Mouse (Mus musculus) MEL (cell line): ENCODE measurements around the gene Celf2. TPM values are rescaled to one million over a fixed set of nuclear protein-coding genes. Genes with fewer than 3 reads are reported as not detected.

Experiments
- DNase-seq: peaks from one replicate; pipeline ENCODE4 v3.0.0; 2011; ENCODE audit warnings: low read depth, low spot score
- H3K27ac ChIP-seq: 2 replicates; pipeline ENCODE4 v1.5.1; 2012; ENCODE audit warnings: low read depth, mild to moderate bottlenecking, control low read depth, low read length, moderate library complexity; ENCODE audit not compliant: control insufficient read depth
- H3K27me3 ChIP-seq, 2 experiments: fragments of 150-350 bp in 1 of 2; sonication (generic) in 1 of 2; 2 replicates each; pipeline ENCODE4 v1.6.1; 2012; ENCODE audit warnings: low read length in 2 of 2, mild to moderate bottlenecking in 2 of 2, improper control_type of control experiment in 1 of 2, moderate library complexity in 1 of 2; ENCODE audit not compliant: insufficient read depth in 2 of 2, control insufficient read depth in 1 of 2
- H3K36me3 ChIP-seq, 2 experiments: 2 replicates each; pipeline ENCODE4 v1.6.1; 2012 to 2014; ENCODE audit warnings: low read length in 2 of 2, improper control_type of control experiment in 1 of 2, inconsistent platforms in 1 of 2, mild to moderate bottlenecking in 1 of 2; ENCODE audit not compliant: insufficient read depth in 2 of 2, control insufficient read depth in 1 of 2
- H3K4me1 ChIP-seq, 2 experiments: fragments of 150-350 bp in 1 of 2; sonication (generic) in 1 of 2; 2 replicates each; pipeline ENCODE4 v1.6.1; 2012; ENCODE audit warnings: low read length in 2 of 2, improper control_type of control experiment in 1 of 2, mild to moderate bottlenecking in 1 of 2; ENCODE audit not compliant: insufficient read depth in 2 of 2, control insufficient read depth in 1 of 2
- H3K4me3 ChIP-seq, 2 experiments: fragments of 150-350 bp in 1 of 2; sonication (generic) in 1 of 2; 2 replicates each; pipeline ENCODE4 v1.5.1; 2012; ENCODE audit warnings: low read depth in 2 of 2, low read length in 2 of 2, mild to moderate bottlenecking in 2 of 2, moderate library complexity in 2 of 2, control low read depth in 1 of 2, improper control_type of control experiment in 1 of 2; ENCODE audit not compliant: control insufficient read depth in 1 of 2, insufficient read depth in 1 of 2
- H3K79me2 ChIP-seq: 2 replicates; pipeline ENCODE4 v1.6.1; 2012; ENCODE audit warnings: mild to moderate bottlenecking, low read length, moderate library complexity; ENCODE audit not compliant: control insufficient read depth, poor library complexity, insufficient read depth
- H3K9ac ChIP-seq: 2 replicates; pipeline ENCODE4 v1.6.1; 2012; ENCODE audit warnings: low read depth, mild to moderate bottlenecking, control low read depth, low read length, moderate library complexity; ENCODE audit not compliant: control insufficient read depth, poor library complexity, severe bottlenecking
- H3K9me3 ChIP-seq: fragments of 150-350 bp; sonication (generic); replicated peaks from 2 replicates; pipeline ENCODE4 v1.6.1; 2012; ENCODE audit warnings: mild to moderate bottlenecking, low read length, improper control_type of control experiment, moderate library complexity; ENCODE audit not compliant: insufficient read depth
- BHLHE40 ChIP-seq: IDR thresholded peaks from 2 replicates; pipeline ENCODE4 v1.6.1; 2012; ENCODE audit warnings: low read depth, mild to moderate bottlenecking, inconsistent platforms, low read length, improper control_type of control experiment, borderline replicate concordance
- E2F4 ChIP-seq: IDR thresholded peaks from 2 replicates; pipeline ENCODE4 v1.6.1; 2011; ENCODE audit warnings: low read depth, low read length, improper control_type of control experiment, borderline replicate concordance
- ELF1 ChIP-seq: IDR thresholded peaks from 2 replicates; pipeline ENCODE4 v1.6.1; 2014; ENCODE audit warnings: low read depth, mild to moderate bottlenecking, inconsistent platforms, low read length, improper control_type of control experiment, moderate library complexity
- EP300 ChIP-seq, 2 experiments: IDR thresholded peaks; 2 replicates each; pipeline ENCODE4 v1.6.1; 2011; ENCODE audit warnings: improper control_type of control experiment in 2 of 2, low read length in 2 of 2, low read depth in 1 of 2, mild to moderate bottlenecking in 1 of 2
- ETS1 ChIP-seq: IDR thresholded peaks from 2 replicates; pipeline ENCODE4 v1.6.1; 2012; ENCODE audit warnings: low read depth, mild to moderate bottlenecking, inconsistent platforms, low read length, improper control_type of control experiment, moderate library complexity
- HCFC1 ChIP-seq: IDR thresholded peaks from 2 replicates; pipeline ENCODE4 v1.6.1; 2012; ENCODE audit warnings: low read depth, mild to moderate bottlenecking, inconsistent platforms, low read length, improper control_type of control experiment, moderate library complexity
- MAFK ChIP-seq: IDR thresholded peaks from 2 replicates; pipeline ENCODE4 v1.6.1; 2011; ENCODE audit warnings: low read depth, mild to moderate bottlenecking, low read length, improper control_type of control experiment, borderline replicate concordance
- MAX ChIP-seq: IDR thresholded peaks from 2 replicates; pipeline ENCODE4 v1.6.1; 2011; ENCODE audit warnings: low read length, improper control_type of control experiment
- MAZ ChIP-seq: IDR thresholded peaks from 2 replicates; pipeline ENCODE4 v1.6.1; 2012; ENCODE audit warnings: low read depth, mild to moderate bottlenecking, inconsistent platforms, low read length, improper control_type of control experiment
- POLR2AphosphoS5 ChIP-seq: IDR thresholded peaks from 2 replicates; pipeline ENCODE4 v1.6.1; 2012; ENCODE audit warnings: low read depth, borderline replicate concordance, mild to moderate bottlenecking, inconsistent platforms, low read length, moderate library complexity, mixed read lengths
- RCOR1 ChIP-seq: IDR thresholded peaks from 2 replicates; pipeline ENCODE4 v1.6.1; 2012; ENCODE audit warnings: low read depth, mild to moderate bottlenecking, inconsistent platforms, low read length, improper control_type of control experiment
- TCF12 ChIP-seq: IDR thresholded peaks from 2 replicates; pipeline ENCODE4 v1.6.1; 2014; ENCODE audit warnings: low read depth, mild to moderate bottlenecking, inconsistent platforms, low read length, improper control_type of control experiment, moderate library complexity
- USF1 ChIP-seq: IDR thresholded peaks from 2 replicates; pipeline ENCODE4 v1.6.1; 2014; ENCODE audit warnings: low read depth, mild to moderate bottlenecking, inconsistent platforms, low read length, improper control_type of control experiment, moderate library complexity
- USF2 ChIP-seq, 2 experiments: IDR thresholded peaks; 2 replicates each; pipeline ENCODE4 v1.6.1; 2011 to 2012; ENCODE audit warnings: improper control_type of control experiment in 2 of 2, low read length in 2 of 2, borderline replicate concordance in 1 of 2, inconsistent platforms in 1 of 2, low read depth in 1 of 2, mild to moderate bottlenecking in 1 of 2; ENCODE audit not compliant: insufficient read depth in 1 of 2
- ZC3H11A ChIP-seq: IDR thresholded peaks from 2 replicates; pipeline ENCODE4 v1.6.1; 2012; ENCODE audit warnings: low read depth, mild to moderate bottlenecking, inconsistent platforms, low read length, improper control_type of control experiment
- ZKSCAN1 ChIP-seq: IDR thresholded peaks from 2 replicates; pipeline ENCODE4 v1.6.1; 2012; ENCODE audit warnings: low read depth, mild to moderate bottlenecking, inconsistent platforms, low read length, improper control_type of control experiment, moderate library complexity
- polyA plus RNA-seq, 2 experiments: library from polyadenylated mRNA; stranded (reverse) in 1 of 2; unstranded in 1 of 2; fragments of >175 nt in 1 of 2; fragments of >200 nt in 1 of 2; gene quantifications; 2 replicates each; pipeline versions ENCODE4 v1.2.1 to v1.2.4; 2012; ENCODE audit warnings: low replicate concordance in 2 of 2, low read depth in 1 of 2; ENCODE audit not compliant: insufficient read length in 2 of 2, insufficient read depth in 1 of 2, missing spikeins in 1 of 2
- total RNA-seq: library from RNA; depleted of rRNA; stranded (reverse); fragments of 300-350 nt; gene quantifications from 2 replicates; pipeline ENCODE4 v1.2.3, GENCODE M21; 2012

The Celf2 gene
- total and polyA plus RNA-seq, 3 experiments = 8.9 to 16.7 TPM; not detected in 1

- H3K4me1 ChIP-seq = no peaks in the 10 kb centered on the region
- H3K79me2 ChIP-seq = no peaks in the 10 kb centered on the region
- H3K36me3 ChIP-seq = no peaks in the 10 kb centered on the region
- H3K9ac ChIP-seq = no peak overlapping the region
- no peak overlapping the region for H3K4me3 ChIP-seq
- no peak for TF ChIP-seq POLR2AphosphoS5
- no peak for TF ChIP-seq TCF12
- TF ChIP-seq USF2 (IDR thresholded peaks at IDR 0.05; ENCODE audit: borderline replicate concordance in 1 of 2, insufficient read depth in 1 of 2, low read depth in 1 of 2, low read length in 2 of 2) = no peak
- no peak for TF ChIP-seq ETS1
- TF ChIP-seq ZKSCAN1 = no peak
- no peak for TF ChIP-seq MAX
- no peak for TF ChIP-seq USF1
- TF ChIP-seq MAFK = no peak
- TF ChIP-seq MAZ = no peak
- TF ChIP-seq HCFC1 = no peak
- no peak for TF ChIP-seq E2F4
- TF ChIP-seq RCOR1 = no peak
- no peak for TF ChIP-seq ELF1
- DNase-seq = no peak
- no peak overlapping the region for H3K27ac ChIP-seq
- H3K9me3 ChIP-seq = no peaks in the 10 kb centered on the region
- no peaks in the 10 kb centered on the region for H3K27me3 ChIP-seq
Observed at GRCm38 (mm10) chr2:7025594-7025993, 483.8 kb downstream of the Celf2 start.

GRCm38 (mm10) chr2:7022184-7022583 lies 487.2 kb downstream of the Celf2 start:
- no peak for TF ChIP-seq USF1
- no peak for TF ChIP-seq MAZ
- no peak for TF ChIP-seq ELF1
- TF ChIP-seq EP300 (IDR thresholded peaks at IDR 0.05; ENCODE audit: low read depth in 1 of 2, low read length in 2 of 2) = no peak
- TF ChIP-seq BHLHE40 = no peak
- no peak for TF ChIP-seq ZC3H11A
- no peak for TF ChIP-seq TCF12
- Histone ChIP-seq H3K4me3 (no peak overlapping the region), H3K9me3 (no peaks in the 10 kb centered on the region), H3K9ac (no peak overlapping the region), H3K27me3 (no peaks in the 10 kb centered on the region), H3K36me3 (no peaks in the 10 kb centered on the region), H3K27ac (no peak overlapping the region), H3K4me1 (no peaks in the 10 kb centered on the region), H3K79me2 (no peaks in the 10 kb centered on the region)
- no peak for DNase-seq
